Mouse (Mus musculus) forebrain, postnatal 0 days (tissue): ENCODE data around the gene Mink1. TPM values are rescaled to one million over a fixed set of nuclear protein-coding genes. Genes with fewer than 3 reads are reported as not detected.

ENCODE experiments used
- ATAC-seq: fragments of 200-750 bp; cut with Nextera tagmentation; 2 replicates; pipeline ENCODE4 v1.8.0; 2017; ENCODE audit warnings: mild to moderate bottlenecking, moderate library complexity
- DNase-seq: peaks from one replicate; pipeline ENCODE4 v3.0.0-alpha.2; 2015
- H3K27ac ChIP-seq: fragments of 300-500 bp; sonication (generic); 2 replicates; pipeline ENCODE4 v1.5.1; 2014; ENCODE audit warnings: low read depth, mild to moderate bottlenecking, antibody characterized with exemption, low read length, moderate library complexity, mixed read lengths
- H3K27me3 ChIP-seq: fragments of 300-500 bp; sonication (generic); 2 replicates; pipeline ENCODE4 v1.6.1; 2014; ENCODE audit warnings: mild to moderate bottlenecking, low read length, mixed read lengths; ENCODE audit not compliant: insufficient read depth
- H3K36me3 ChIP-seq: fragments of 300-500 bp; sonication (generic); 2 replicates; pipeline ENCODE4 v1.6.1; 2014; ENCODE audit warnings: mild to moderate bottlenecking, moderate library complexity; ENCODE audit not compliant: insufficient read depth
- H3K4me1 ChIP-seq: fragments of 300-500 bp; sonication (generic); 2 replicates; pipeline ENCODE4 v1.6.1; 2014; ENCODE audit warnings: antibody characterized with exemption; ENCODE audit not compliant: insufficient read depth
- H3K4me2 ChIP-seq: fragments of 300-500 bp; sonication (generic); 2 replicates; pipeline ENCODE4 v1.6.1; 2014; ENCODE audit warnings: low read depth, mild to moderate bottlenecking, moderate library complexity
- H3K4me3 ChIP-seq: fragments of 300-500 bp; sonication (generic); 2 replicates; pipeline ENCODE4 v1.5.1; 2014; ENCODE audit warnings: low read depth, low read length, mixed read lengths
- H3K9ac ChIP-seq: fragments of 300-500 bp; sonication (generic); 2 replicates; pipeline ENCODE4 v1.6.1; 2014; ENCODE audit warnings: mild to moderate bottlenecking
- H3K9me3 ChIP-seq: fragments of 300-500 bp; sonication (generic); 2 replicates; pipeline ENCODE4 v1.6.1; 2016; ENCODE audit warnings: low read length
- CTCF ChIP-seq: sonication (generic); IDR thresholded peaks from 2 replicates; pipeline ENCODE4 v1.5.1; 2016; ENCODE audit warnings: antibody characterized with exemption, control low read depth, low read depth
- WGBS: fragments of 180-500 bp; shearing (Covaris S2); extraction: QIAGEN DNeasy Blood & Tissue Kit; methylation state at CpG from one replicate; pipeline ENCODE4 v1.1.7; 2014; 5-methylcytosine and 5-hydroxymethylcytosine counted together
- polyA plus RNA-seq: library from polyadenylated mRNA; unstranded; fragments of >200 nt; fragmentation: Nextera tagmentation; extraction: Ambion mirVana; gene quantifications from 2 replicates; pipeline ENCODE4 v1.2.1, GENCODE M21; 2015
- total RNA-seq: library from RNA; depleted of rRNA; stranded (reverse); fragments of >200 nt; gene quantifications from 2 replicates; pipeline ENCODE4 v1.2.3, GENCODE M21; 2014

Gene Mink1
- total and polyA plus RNA-seq, 2 experiments from 2014 or later, result 15.0 to 81.2 TPM

DNA sequence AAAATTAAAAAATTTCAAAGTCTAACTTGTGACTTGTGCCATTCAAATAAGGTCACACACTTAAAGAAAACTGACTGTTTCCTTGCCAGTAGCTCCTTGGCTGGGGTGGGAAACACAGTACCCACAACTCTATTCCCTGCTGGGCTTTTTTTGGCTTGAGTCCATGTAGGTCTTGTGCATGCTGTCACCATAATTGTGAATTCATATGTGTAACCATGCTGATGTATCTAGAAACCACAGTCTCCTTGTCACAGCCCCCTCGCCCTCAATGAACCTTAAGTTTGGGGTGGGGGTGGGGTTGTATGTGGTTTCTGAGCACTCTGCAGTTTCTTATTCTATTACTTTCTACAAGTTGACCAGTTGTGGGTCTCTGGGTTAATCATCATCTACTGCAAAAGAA is 29.1 kb downstream of the Mink1 start:
- Histone ChIP-seq H3K27me3 (no peaks in the 10 kb centered on the region), H3K9me3 (no peaks in the 10 kb centered on the region), H3K4me2 (no peak overlapping the region), H3K4me3 (no peak overlapping the region), H3K9ac (no peak overlapping the region), H3K4me1 (no peaks in the 10 kb centered on the region), H3K27ac (no peak overlapping the region), H3K36me3 (no peaks in the 10 kb centered on the region)
- no peak for ATAC-seq
- no peak for DNase-seq
- TF ChIP-seq CTCF, result no peak
- 84% methylated on average over 1 of the region's 1 CpGs for WGBS

DNA sequence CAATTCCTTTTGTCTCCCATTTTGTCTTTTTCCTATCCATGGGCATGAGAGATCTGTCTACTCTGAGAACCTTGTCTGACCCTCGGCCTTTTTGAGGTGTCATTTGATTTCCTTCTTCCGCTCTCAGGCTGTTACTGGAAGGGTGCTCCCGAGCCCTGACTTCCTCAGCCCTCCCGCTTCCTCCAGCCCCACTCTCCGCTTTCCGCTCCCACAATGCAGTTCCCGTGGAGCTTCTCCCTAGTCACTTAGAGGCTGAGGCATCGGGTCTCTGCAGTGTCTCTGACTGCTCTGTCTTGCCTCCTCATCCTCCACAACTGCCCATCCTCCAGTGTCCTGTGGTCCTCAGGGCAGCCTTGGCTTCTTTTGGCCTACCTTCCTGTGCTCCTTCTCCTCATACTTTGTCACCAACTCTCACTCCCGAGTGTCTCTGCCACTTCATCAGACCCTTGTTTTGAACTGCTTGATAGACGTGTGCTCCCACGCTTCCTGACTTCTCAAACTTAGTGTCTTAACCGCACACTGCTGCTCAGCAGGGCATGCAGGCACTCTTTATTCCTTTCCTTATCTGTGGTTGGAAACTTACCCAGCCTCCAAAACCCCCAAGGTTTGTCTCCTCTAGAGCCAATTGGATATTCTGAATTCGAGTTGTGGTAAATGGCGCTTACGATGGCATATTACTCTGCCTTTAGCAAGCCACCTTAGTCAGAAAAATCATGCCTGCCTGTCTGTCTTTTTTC is 31.7 kb downstream of the Mink1 start:
- 85% methylated on average over 15 of the region's 15 CpGs for WGBS

DNA sequence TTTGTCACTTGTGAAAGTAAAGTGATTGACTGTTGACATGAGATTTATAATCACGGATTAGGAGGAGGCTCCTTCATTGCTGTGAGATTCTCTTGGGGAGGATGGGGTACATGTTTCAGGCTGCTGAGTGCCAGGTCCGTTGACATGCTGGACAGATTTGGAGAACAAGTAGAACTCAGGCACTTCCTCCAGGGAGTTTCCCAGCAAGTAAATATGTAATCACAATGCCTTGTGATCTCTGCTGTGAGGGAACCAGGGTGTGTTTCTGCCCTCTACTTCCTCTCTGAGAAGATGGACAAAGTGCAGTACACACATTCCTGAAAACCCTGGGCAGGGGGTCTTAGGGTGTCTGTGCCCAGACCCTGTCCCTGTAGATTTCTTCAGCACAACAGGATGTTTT is 33.0 kb downstream of the Mink1 start:
- Histone ChIP-seq H3K4me3 (no peak overlapping the region), H3K36me3 (peaks cover 27% of the 10 kb centered on the region), H3K9me3 (no peaks in the 10 kb centered on the region), H3K4me2 (no peak overlapping the region), H3K27me3 (no peaks in the 10 kb centered on the region), H3K4me1 (no peaks in the 10 kb centered on the region), H3K27ac (no peak overlapping the region), H3K9ac (no peak overlapping the region)
- ATAC-seq (no peak), DNase-seq (no peak)
- TF ChIP-seq CTCF, result no peak
- 74% methylated on average over 2 of the region's 2 CpGs for WGBS

More for the DNA sequence above, 31.7 kb downstream of the Mink1 start:
- DNase-seq (no peak), ATAC-seq (no peak)
- H3K4me1 ChIP-seq, result no peaks in the 10 kb centered on the region
- no peak overlapping the region for H3K27ac ChIP-seq
- no peak overlapping the region for H3K4me2 ChIP-seq
- no peaks in the 10 kb centered on the region for H3K9me3 ChIP-seq
- no peak overlapping the region for H3K4me3 ChIP-seq
- H3K9ac ChIP-seq, result no peak overlapping the region
- H3K27me3 ChIP-seq, result no peaks in the 10 kb centered on the region
- no peak for TF ChIP-seq CTCF
- H3K36me3 ChIP-seq, result peaks cover 21% of the 10 kb centered on the region

DNA sequence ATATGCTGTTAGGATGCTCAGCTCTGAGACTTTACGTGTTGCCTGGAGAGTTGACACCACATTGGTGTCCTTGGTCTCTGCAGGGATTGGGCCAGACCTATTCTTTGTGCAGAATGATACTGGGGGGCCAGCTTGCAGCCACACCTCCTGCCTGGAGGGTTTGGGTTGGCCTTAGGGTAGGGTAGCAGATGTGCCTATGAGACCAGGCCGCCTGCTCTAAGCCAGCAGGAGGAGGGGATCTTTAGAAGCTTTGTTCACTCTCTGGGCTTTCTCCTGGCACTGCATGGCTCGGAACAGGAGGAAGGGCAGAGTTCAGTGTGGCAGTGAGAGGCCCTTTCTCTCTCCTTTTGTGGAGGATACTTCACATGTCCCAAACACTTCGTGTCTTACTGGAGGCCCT is 33.4 kb downstream of the Mink1 start:
- DNase-seq (no peak), ATAC-seq (peak; percentile 40)
- TF ChIP-seq CTCF, result no peak
- no peak overlapping the region for H3K4me2 ChIP-seq
- H3K4me1 ChIP-seq, result no peaks in the 10 kb centered on the region
- no peak overlapping the region for H3K27ac ChIP-seq
- WGBS, result 30% methylated on average over 4 of the region's 4 CpGs
- no peaks in the 10 kb centered on the region for H3K27me3 ChIP-seq
- no peak overlapping the region for H3K4me3 ChIP-seq
- no peaks in the 10 kb centered on the region for H3K9me3 ChIP-seq
- H3K9ac ChIP-seq, result no peak overlapping the region
- peaks cover 27% of the 10 kb centered on the region for H3K36me3 ChIP-seq

DNA sequence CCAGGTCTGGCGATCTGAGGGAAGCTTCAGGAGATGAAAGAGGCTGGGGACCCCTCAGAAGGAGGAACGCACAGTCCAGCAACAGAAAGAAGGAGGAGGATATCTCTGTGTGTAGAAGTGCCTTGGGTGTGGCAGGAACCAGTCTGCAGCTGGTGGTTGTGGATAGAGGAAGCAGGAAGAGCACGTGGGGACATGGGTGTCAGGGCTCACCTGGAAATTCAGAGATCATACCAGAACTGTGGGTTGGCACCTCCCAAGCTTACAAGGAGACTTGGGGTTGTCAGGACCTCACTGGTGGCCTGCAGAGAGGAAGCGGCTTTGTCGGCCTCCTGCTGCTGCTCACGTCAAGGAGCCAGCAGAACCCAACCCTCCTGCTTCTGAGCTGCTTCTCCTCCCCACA is 34.6 kb downstream of the Mink1 start:
- Histone ChIP-seq H3K36me3 (peaks cover 36% of the 10 kb centered on the region), H3K4me2 (no peak overlapping the region), H3K4me1 (no peaks in the 10 kb centered on the region), H3K27me3 (no peaks in the 10 kb centered on the region), H3K9me3 (no peaks in the 10 kb centered on the region), H3K27ac (no peak overlapping the region), H3K9ac (no peak overlapping the region), H3K4me3 (no peak overlapping the region)
- no peak for DNase-seq
- ATAC-seq, result no peak
- TF ChIP-seq CTCF, result no peak
- 83% methylated on average over 6 of the region's 6 CpGs for WGBS

DNA sequence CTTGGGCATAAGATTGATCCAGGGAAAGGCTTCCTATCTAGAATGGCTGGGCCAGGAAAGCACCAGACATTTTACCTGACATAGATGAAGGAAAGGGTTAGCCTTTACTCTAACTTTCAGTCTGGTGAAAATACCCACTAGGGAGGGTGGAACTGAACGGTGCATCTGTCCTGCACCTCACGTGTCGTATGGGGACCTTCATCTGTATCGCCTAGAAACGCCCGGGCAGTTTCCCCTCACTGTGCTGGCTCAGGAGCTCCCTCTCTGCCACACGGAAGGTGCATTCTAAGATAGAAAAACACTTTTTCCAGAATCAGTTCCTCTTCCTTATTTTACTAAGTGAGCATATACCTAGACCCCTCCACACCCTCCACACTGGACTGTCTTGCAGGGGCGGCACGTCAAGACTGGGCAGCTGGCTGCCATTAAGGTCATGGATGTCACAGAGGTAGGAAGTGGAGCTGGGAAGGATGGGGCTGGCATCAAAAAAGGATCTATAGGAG is 35.8 kb downstream of the Mink1 start:
- 91% methylated on average over 9 of the region's 9 CpGs for WGBS
- H3K36me3 ChIP-seq, result peaks cover 40% of the 10 kb centered on the region
- H3K4me3 ChIP-seq, result no peak overlapping the region
- H3K27me3 ChIP-seq, result no peaks in the 10 kb centered on the region
- DNase-seq, result no peak
- no peak for ATAC-seq
- TF ChIP-seq CTCF, result no peak
- no peak overlapping the region for H3K27ac ChIP-seq
- no peak overlapping the region for H3K4me2 ChIP-seq
- no peaks in the 10 kb centered on the region for H3K4me1 ChIP-seq
- H3K9me3 ChIP-seq, result no peaks in the 10 kb centered on the region
- no peak overlapping the region for H3K9ac ChIP-seq

DNA sequence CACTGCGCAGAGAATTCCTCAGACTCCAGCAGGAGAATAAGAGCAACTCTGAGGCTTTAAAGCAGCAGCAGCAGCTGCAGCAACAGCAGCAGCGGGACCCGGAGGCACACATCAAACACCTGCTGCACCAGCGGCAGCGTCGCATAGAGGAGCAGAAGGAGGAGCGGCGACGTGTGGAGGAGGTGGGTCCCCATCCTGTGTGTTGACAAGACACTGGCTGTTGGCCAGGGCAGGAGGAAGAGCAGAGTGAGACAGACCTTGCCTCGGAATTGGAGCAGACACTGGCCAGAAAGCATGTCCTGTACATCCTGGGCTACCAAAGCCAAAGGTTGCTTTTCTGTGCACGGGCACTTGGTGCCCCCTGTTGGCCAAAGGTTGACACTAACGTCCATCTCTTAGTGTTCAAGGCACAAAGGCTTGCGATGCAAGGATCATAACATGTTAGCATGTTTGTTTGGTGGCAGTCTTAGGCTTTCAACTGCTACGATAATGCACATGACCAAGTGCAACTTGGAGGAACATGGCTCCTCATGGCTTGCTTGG is 42.4 kb downstream of the Mink1 start:
- Histone ChIP-seq H3K9me3 (no peaks in the 10 kb centered on the region), H3K9ac (no peak overlapping the region), H3K36me3 (peaks cover 74% of the 10 kb centered on the region), H3K4me1 (no peaks in the 10 kb centered on the region), H3K27ac (no peak overlapping the region), H3K27me3 (no peaks in the 10 kb centered on the region), H3K4me3 (no peak overlapping the region), H3K4me2 (no peak overlapping the region)
- WGBS, result 53% methylated on average over 14 of the region's 14 CpGs
- DNase-seq, result peak; percentile 76
- peak; percentile 58; the same call in 1 of the 2 replicates for ATAC-seq
- TF ChIP-seq CTCF, result peak; percentile 91
